Mouse (Mus musculus) G1E (cell line): ENCODE results near the gene Rhob.

Experiments used
- CTCF ChIP-seq: IDR thresholded peaks from 2 replicates; pipeline ENCODE4 v1.5.1; 2012; ENCODE audit warnings: low read depth, low read length, inconsistent platforms, mixed read lengths
- GATA1 ChIP-seq: IDR thresholded peaks from 2 replicates; pipeline ENCODE4 v1.6.1; 2012; ENCODE audit warnings: borderline replicate concordance, low read length, inconsistent platforms, mixed read lengths
- POLR2AphosphoS5 ChIP-seq: IDR thresholded peaks from 2 replicates; pipeline ENCODE4 v1.6.1; 2012; ENCODE audit warnings: low read depth, low read length, inconsistent platforms; ENCODE audit not compliant: insufficient replicate concordance
- TAL1 ChIP-seq: conservative IDR thresholded peaks from 2 replicates; pipeline ENCODE4 v1.6.1; 2012; ENCODE audit warnings: low read depth, low read length, inconsistent platforms, mixed read lengths

- TF ChIP-seq CTCF = no peak
- TF ChIP-seq GATA1 = no peak
- no peak for TF ChIP-seq POLR2AphosphoS5
- no peak for TF ChIP-seq TAL1
Observed at GRCm38 (mm10) chr12:8469742-8470494, 29.9 kb downstream of the Rhob start.
